Mouse (Mus musculus) heart, adult 11 months (tissue): ENCODE results near the gene Nfam1.

Source experiments
- DNase-seq: peaks from one replicate; pipeline ENCODE4 v3.0.0; 2022

The Nfam1 gene

DNA sequence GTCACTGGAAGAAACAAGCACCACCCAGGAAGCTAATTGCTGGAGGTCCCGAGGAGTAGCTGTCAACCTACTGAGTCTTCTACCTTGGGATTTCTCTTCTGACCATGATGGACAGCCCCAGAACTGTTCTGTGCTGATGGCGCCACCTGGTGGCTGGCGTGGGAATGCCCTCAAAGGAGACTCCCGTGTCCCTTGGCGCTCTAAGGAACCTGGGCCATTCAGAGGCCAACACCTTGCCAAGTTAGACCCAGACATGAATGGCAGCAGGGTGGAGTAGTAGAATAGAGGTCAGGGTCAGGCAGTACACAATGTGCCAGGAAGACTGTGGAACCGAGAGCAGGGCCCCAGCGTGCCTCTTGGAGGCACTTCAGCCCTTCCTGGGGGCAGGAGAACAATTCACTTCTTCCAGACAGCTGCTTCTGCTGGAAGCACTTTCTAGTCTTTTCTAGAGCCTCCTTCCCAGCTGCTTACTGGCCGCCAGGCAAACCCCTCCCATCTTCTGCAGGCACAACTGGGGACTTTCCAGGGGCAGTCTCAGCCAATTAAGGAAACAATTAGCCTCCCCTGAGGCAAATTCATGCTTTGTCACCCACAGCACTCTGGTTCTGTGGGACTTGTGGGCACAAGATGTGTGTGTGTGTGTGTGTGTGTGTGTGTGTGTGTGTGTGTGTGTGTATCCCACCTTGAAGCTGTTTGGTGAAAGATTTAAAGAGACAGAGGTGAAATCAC, 4.8 kb upstream of the Nfam1 start:
- DNase-seq: peak; percentile 98

DNA sequence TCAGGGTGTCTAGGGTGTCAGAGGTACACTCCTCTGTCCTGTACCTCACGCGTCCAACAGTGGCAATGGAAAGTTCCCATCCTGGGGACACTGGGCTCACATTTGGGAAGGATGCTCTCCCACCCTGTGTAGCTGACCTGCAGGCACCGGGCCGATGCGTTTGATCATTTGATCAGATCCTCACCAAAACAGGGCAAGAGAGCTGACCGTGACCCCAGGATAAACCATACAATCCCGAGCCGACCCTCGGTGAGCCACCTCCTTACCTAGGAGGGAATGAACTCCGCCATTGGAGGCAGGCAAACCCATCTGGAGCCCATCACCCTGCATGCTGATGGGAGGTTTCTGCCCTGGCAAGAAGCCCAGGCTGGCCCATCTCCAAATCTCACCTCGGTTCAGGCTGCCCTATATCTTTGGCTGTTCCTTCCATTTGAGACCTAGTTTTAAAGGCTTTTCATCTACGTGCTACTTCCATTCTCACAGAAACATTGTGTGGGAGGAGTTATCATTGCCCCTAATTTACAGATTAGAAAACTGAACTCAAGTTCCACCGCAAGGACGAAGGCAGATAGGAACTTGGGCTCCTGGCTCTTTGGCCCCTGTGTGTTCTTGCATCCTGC, 3.9 kb upstream of the Nfam1 start:
- DNase-seq: peak; percentile 92

DNA sequence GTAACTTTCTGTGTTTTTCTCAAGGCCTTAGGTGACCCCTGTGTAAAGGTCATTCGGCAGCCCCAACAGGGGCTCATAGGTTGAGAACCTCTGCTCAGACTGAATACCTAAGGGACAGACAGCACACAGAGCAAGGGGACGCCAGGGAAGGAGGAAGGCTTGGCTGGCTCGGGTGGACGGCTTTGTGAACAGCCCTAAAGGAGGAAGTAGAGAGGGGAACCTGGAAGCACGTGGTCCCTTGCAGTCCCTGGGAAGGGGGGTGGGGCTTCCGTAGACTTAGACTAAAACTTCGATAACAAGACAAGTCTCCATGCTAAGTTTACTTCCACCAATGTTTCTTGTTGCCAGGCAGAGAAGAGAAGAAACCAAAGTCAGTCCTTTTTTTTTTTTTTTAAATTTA, 3.0 kb upstream of the Nfam1 start:
- DNase-seq: peak; percentile 96

DNA sequence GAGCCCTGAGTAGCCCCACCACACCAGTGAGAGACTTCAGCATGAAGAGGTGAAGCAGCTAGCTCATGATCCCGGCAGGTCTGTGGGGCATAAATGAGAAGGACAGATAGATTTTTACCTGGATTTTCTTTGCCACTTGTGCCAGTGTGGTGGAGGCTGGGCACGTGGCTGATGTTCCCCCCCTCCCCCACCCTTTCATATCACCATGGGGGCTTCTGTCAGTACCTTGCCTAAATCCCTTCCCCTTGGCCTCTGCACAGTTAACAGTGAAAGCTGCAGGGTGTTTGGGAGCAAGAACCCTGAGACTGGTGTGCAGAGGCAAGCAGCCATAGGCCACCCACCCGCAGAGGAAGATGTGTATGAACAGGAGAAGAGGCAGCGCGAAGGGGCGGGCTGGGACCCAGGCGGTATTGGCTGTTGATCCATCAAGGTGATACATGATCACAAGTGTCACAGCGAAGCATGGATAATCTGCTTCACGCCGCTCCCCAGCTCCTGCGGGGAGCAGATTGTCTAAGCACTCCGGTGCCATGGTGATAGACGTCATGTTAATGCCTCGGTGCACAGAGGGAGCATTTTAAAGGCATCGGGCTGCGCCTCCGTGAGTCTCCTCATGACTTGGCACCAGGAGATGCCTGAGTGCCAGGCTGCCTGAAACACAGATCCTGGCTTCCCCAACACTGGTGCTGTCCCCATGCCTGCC, 1.3 kb upstream of the Nfam1 start:
- peak; percentile 94 for DNase-seq

DNA sequence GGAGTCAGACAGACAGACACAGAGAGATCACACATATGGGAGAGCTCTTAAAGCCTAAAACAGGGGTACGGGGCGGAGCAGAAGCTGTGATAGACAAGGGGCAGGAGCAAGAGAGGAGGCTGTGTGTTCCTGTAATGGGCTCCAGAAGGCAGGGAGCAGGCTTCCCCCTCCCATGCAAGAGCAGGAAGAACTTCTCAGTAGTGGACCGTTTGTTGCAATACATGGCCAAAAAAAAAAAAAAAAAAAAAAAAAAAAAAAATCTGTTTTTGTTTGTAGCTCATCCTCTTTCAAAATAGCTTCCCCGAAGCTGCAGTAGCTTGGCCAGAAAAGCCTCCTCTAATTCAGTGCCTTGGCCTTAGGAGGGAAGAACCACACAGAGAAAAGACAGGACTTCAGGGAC, 2.2 kb downstream of the Nfam1 start:
- peak; percentile 92 for DNase-seq

DNA sequence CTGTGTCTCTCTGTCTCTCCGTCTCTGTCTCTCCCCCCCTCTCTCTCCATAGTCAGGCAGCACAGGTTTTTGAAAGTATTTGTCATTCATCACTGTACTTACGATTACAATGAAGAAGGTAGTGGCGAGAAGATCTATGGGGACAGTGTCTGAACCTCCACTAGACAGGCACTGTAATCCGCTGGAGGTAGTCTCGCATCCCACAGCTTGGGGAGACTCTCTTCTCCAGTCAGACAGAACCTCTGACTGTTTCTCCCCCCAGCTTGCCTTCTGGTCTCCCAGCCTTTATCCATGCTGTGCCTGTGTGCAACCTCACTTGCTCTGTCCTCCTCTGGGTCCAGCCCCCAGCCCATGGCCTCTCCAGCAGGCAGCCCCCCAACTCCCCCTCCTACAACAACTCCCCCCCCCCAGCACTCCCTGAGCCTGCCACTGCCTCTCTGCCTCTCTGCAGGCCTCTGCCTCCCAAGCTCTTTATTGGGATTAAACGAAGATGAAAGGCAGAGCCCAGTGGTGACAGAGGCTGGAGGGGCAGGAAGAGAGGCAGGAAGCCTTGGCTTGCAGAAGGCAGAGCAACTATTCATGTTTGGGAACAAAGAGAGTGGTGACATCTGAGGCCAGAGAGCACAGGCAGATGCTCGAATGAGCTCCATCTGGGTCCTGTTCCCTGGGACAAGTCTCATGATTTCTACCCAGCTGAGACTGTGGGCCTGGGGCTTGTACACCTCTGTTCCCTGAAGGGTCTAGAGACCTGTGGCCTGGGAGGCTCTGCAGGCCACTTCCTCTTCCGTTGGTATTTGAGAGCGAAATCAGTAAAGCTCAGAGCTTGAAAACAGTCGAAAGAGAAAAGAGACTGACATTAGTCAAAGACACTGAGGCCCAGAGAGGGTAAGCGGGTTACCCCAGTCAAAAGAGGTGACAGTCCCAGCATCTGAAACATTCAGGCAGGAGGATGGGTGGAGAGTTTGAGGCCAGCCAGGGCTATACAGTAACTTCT, 3.1 kb downstream of the Nfam1 start:
- no peak for DNase-seq

DNA sequence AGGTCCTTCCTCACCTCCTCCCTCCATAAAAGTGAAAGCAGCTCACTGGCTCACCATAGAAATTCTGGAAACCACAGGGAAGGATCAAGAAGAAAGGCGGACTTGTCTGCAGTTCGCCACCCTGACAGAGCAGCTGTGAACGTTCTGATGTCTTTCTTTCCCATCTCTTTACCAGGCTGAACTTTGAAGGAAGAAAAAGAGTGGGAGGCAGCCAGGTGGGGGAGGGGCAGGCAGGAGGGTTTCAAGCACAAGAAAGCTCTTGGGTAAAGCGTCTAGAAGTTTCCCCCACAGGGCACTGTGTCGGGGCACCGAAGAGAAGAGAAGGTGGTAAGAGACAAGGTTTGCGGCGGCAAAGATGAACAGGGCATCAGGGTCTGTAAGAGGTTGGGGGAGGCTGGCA, 7.0 kb downstream of the Nfam1 start:
- no peak for DNase-seq

DNA sequence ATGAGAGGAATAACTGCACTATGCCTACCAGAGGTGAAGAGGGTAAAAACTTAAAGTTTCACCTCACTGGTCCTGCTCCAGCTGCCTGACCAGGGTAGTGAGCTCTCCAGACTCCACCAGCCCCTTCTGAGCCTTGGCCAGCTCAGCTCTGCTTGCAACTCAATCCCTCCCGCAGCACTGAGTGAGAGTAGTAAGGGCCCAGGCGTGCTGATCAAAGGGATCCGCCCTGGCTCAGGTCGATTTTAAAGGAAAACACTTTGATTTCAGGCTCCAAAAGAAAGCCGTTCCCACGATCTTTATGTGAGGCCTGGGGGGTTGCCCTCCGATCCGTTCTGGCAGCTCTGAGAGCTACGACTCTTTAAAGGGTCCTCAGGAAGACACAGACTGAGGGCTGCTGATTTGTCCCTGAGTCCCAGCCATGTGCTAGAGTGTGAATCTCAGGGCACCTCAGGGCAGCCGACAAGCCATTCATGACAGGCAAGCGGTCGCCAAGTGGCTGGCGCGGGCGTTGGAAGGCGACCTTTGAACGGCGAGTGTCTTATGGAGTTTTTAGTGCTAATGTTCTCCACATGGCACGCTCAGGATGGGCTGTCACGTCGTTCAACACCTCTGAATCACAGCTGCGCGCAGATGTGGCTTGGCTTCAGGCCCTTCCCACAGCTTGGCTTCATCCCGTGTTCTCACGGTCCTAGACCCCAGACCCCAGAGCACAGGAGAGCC, 7.9 kb downstream of the Nfam1 start:
- DNase-seq: peak; percentile 91

DNA sequence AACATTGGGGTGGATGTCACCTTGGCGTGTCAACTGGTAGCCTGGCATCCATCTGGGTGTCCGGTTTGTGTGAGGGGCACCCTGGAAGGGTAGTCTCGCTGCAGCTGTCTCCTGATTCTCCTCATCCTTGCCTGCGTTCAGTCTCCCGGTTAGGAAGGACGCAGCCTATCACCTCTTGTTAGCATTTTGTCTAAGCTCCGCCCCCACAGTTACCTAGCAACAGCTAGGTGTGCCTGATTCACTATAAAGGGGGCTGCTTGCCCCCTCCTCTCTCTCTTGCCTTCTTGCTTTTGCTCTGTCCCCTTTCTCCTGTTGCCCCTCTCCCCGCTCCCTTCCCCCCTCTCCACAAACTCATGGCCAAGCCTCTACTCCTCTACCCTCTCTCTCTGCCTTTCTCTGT, 10.2 kb downstream of the Nfam1 start:
- DNase-seq: no peak

DNA sequence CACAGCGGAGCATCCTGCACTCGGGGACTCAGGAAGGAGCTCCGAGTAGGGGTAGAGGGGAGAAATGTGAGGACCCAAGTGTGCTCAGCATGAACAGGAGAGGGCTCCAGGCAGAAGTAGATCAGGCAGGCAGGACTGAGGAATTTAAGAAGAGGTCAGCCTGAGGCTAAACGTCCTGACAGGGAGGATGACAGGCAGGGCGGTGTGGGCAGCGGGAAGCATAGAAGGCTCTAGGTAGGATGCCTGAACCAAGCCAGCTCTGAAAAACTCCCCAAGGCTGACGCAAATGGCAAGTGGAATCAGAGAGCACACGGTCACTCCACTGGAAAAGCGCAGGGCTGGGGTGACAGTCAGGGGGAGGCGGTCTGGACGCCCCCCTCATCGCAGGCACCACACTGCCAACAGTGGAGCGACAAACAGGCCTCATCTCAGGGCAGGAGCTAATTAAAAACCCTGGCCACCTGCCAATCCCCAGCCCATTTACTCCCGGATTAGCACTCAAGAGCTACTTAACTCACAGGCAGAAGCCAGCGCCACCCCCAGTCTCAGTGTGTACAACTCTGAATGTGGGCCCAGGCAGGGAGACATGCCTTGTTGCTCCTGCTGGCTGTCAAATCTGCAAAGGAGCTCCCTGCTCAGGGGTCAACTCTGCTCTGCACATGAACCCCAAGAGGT, 22.0 kb downstream of the Nfam1 start:
- DNase-seq: peak; percentile 95

DNA sequence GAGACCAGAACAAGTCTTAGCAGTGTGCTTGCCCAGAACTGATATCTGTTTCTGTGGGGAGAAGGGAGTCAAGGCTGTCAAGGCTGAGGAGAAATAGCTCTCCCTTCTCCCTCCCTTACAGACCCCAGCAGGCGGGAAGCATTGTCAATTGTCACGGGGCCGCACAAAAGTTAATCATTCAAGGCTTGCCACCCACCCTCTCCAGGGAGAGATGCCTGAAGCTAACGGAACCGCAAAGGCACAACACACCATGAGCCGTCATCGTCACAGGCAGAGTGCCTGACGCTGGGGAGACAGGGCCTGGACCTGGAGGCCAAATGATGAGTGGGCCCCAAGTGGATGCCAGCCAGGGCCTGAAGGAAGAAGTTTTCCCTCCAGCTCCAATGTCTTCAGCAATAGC, 22.7 kb downstream of the Nfam1 start:
- no peak for DNase-seq

DNA sequence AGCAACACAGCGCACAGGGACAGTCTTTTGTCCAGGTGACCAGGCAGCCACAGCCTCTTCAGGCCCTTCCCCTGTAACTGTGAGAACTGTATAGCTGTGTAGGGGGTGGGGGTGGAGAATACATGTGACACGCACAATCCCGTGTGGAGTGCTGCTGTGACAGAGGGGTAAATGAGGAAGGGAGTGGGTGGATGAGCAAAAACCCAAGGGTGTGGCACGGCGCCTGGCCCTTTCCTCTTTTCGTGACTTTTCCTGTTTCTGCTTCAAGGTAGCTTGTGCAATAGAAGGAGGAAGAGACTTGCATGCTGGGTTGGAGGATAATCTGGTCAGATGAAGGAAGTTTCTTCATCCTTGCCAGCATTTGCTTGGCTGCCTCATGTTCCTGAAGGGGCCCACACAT, 23.6 kb downstream of the Nfam1 start:
- DNase-seq: peak; percentile 97

DNA sequence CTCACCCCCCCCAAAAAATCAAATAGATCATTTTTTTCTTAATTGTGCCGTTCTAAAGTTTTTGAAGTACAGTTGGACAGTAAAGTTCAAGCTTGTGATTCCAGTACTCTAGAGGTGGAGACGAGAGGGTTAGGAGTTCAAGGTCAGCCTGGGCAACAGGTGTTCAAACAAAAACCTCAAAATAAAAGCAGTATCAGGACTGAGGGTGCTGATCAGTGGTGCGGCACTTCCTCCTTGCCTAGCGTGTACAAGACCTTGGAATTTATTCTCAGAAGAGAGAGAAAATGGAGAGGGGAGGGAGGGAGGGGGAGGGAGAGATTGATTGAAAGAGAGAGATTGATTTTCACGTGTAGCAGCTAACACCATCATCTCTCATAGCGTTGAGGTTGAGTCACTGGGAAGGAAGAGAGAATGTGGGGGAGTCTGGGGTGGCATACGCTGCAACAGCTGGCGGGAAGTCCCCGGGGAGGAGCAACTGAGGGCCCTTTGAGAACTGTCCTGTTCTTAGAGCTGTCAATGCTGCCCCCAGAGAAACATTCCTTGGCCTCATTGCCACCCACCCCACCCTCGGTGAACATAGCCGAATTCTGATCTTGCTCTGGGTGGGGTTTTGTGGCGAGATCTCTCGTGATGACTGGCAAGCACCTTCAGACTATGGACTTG, 24.2 kb downstream of the Nfam1 start:
- DNase-seq: peak; percentile 94

DNA sequence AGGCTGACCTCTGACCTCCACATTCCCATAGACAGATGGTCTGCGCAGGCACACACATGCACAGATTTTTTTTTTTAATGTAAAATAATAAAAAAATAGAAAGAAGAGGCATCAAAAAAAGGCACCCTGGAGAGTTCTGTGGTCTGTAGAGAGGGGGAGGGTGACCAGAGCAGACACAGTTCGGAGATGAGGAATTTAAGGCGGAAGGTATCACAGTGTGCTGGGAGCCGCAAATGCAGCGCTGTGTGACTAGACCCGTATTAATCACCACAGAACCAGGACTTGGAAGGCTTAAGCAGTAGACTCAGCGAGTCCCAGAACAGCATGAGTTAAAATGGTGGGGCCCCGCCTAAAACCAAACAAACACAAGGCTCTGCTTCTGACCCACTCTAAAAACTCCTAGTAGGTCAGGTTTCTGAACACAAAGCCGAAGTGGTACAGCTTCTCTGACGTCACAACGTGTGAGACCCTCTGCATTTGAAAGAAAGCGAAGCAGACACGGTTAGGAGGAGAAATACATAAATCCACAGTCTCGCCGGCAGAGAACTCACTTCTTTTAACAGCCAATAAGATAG, 25.7 kb downstream of the Nfam1 start:
- no peak for DNase-seq

DNA sequence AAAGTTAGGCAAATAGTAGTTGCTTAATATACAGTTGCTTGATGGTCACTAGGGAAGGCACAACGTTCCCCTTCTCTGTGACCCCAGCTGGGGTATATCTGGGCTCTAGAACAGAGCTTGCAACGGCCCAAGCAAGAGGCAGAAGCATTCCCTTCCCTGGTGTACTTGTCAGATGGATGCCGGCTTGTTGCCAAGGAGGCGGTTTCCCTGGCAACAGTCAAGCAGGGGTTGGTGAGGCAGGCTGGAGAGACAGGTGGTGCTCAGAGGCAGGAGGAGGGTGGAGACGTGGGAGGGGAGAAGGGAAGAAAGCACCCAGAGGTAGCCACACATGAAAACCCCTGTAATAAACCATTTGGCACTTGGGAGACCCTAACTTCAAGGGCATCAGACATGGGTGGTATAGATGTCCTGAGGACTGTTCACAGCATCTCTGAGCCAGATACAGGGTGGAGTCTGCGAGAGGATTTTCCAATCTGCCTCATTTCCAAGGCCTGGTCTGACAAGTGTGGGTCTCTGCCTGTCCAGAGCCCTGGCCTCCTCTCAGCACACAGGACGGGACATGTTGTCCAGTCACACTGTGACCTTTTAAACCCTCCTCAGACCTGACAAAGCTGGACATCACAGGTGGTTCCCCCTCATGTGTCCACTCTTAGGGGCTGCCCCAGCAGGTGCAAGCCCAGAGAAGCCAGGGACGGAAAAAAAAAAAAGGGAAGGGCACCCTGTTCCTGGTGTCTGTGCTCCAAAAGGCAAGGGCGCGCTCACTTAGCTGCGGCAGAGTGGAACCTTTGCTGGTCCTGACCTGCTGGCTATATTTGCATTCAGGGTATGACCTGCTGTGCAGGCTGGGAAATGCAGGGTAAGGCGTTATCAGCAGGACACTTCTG, 30.2 kb downstream of the Nfam1 start:
- DNase-seq: no peak

DNA sequence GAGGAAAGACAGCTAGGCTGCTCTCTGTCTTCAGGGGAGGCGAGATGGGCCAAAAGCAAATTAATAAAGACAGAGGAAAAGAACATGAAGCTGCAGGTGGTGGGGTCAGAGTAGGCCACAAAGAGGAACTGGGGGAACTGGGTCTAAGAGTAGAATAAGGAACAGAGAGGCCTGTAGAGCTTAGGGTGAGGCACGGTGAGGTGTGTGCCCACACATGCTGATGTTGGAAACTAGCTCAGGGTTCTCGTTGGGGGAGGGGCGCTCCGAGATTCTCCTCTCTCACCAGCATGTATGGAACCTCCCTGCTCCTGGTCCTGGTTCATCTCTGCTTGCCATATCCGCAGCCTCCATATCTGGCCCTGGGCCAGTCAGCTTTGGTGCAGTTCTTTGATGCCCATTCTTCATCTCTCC, 34.3 kb downstream of the Nfam1 start:
- peak; percentile 90 for DNase-seq

DNA sequence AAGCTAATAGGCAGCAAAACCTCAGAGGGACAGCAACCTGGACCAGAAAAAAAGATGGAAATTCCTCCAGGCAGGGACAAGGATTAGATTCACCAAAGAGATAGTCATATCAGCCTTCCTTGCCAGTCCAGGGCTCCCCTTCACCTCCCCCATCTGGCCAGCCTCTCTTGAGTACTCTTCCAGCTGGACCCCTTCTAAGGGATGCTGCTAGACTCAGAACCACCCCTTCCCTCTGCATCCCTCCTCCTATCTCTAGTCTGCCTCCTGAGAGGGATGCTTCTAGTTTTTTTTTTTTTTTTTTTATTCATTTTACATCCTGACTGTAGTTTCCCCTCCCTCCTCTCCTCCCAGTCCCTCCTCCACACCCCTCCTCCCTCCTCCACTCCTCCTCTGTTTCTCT, 36.7 kb downstream of the Nfam1 start:
- DNase-seq: no peak

DNA sequence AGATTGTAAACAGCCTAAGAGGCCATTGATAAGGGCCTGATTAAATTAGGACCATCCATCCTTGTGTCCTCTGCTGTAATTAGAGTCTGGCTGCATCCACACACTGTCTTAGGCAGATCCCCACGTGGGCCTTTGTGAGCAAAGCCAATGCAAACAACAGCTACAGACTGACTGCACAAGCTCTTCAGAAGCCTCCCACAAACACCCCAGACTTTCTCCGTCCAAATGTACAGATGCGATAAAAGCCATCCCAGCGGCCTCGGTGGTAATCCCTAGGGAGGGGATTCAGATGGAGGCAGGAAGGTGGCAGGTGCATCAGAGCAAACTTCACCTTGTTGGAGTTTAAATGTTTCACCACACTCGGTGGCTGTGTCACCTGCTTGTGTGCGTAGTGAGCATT, 37.9 kb downstream of the Nfam1 start:
- DNase-seq: no peak

DNA sequence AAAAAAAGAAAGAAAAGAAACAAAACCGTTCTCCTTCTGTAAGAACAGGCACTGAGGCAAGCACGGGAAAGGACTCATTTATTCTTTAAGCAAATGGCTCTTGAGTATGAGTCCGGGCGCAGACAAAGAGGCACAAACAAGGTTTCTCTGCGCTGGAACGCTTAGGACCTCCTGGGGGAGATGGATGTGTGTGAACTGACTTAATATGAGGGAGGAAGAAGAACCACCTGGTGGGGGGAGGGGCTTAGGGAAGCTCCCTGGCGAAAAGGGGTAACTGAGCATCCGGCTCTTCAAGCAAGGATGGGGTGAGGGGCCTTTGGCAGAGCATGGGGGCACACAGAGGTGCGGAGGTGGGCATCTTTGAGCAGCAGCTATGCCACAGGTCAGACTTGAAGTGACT, 40.2 kb downstream of the Nfam1 start:
- DNase-seq: no peak
